Comparison of ENCODE assay signal across 9 mouse cellular contexts in genomic region chr11:116093771-116094565, GRCm38 (mm10). TPM values are rescaled to one million over a fixed set of nuclear protein-coding genes. Genes with fewer than 3 reads are reported as not detected.
A peak's percentile ranks its signal among the peaks of the same experiment; 100 is the strongest.
DNase-seq lines count a peak whose midpoint lies in the region; ATAC-seq and TF ChIP-seq lines count a peak whose summit lies in the region.
"Had no signal": no experiment of that assay in that cellular context is flagged by ENCODE, and none has a peak within 500 bp of the region (broad histone marks: within the 10 kb centered on the region; RNA-seq: fewer than 3 reads in every experiment).

No protein-coding gene starts in this region.

- TF ChIP-seq EP300 in heart, postnatal 0 days (IDR thresholded peaks at IDR 0.05; ENCODE audit: low read depth) = no peak

- no peak overlapping the region for H3K4me3 ChIP-seq in left cerebral cortex, adult 2 months
- no peak overlapping the region for H3K4me3 ChIP-seq in brown adipose tissue, adult 24 weeks (ENCODE audit: insufficient read depth, low read depth, low read length)
- H3K4me3 ChIP-seq in heart, postnatal 0 days (ENCODE audit: low read depth, low read length) = no peak overlapping the region

- H3K4me2 ChIP-seq in heart, postnatal 0 days (ENCODE audit: low read depth, low read length) = no peak overlapping the region

- ATAC-seq in heart, postnatal 0 days (ENCODE audit: insufficient read depth, low read depth) = no peak; the same call in 1 of the 2 replicates
- peak; percentile 67 for ATAC-seq in megakaryocyte progenitor cell, adult 5-6 weeks (replicated peaks; ENCODE audit: poor library complexity)
- no peak for ATAC-seq in frontal cortex, adult (ENCODE audit: low TSS enrichment)

- no peaks in the 10 kb centered on the region for H3K9me3 ChIP-seq in heart, postnatal 0 days (replicated peaks; ENCODE audit: control insufficient read depth, low read length)

- no peaks in the 10 kb centered on the region for H3K27me3 ChIP-seq in heart, postnatal 0 days (ENCODE audit: control insufficient read depth, insufficient read depth, low read length)

- H3K4me1 ChIP-seq in brown adipose tissue, adult 24 weeks (ENCODE audit: control insufficient read depth, insufficient read depth, insufficient read length, low read length) = peaks cover 12% of the 10 kb centered on the region
- peaks cover 8% of the 10 kb centered on the region; the same call in 1 of the 2 replicates for H3K4me1 ChIP-seq in heart, postnatal 0 days (ENCODE audit: control insufficient read depth, insufficient read depth)

- intact Hi-C loops in left cerebral cortex, adult 2 months (cut with DNase I) = no loop called here

- H3K9ac ChIP-seq in heart, postnatal 0 days (replicated peaks; ENCODE audit: low read depth, low read length) = no peak overlapping the region

- no peak for DNase-seq in left cerebral cortex, adult 2 months (ENCODE audit: extremely low spot score in 1 of 2, low spot score in 2 of 2)
- DNase-seq in left cerebral cortex, adult 11 months (ENCODE audit: low spot score) = no peak
- DNase-seq in heart, postnatal 0 days (ENCODE audit: low spot score) = no peak
- DNase-seq in frontal cortex, postnatal 25 days (ENCODE audit: low spot score in 2 of 2) = no peak
- DNase-seq: cerebellum, adult 11 months; left cerebral cortex, postnatal 4 days had no signal

- H3K27ac ChIP-seq in left cerebral cortex, adult 2 months = peak overlapping the region; percentile 73
- H3K27ac ChIP-seq in brown adipose tissue, adult 24 weeks (replicated peaks; ENCODE audit: low read depth, low read length) = peak overlapping the region; percentile 84
- peak overlapping the region; percentile 74 for H3K27ac ChIP-seq in heart, postnatal 0 days (ENCODE audit: low read depth)

- H3K36me3 ChIP-seq in heart, postnatal 0 days (replicated peaks; ENCODE audit: control insufficient read depth, insufficient read depth, low read length) = no peaks in the 10 kb centered on the region

- no peak for TF ChIP-seq CTCF in left cerebral cortex, adult 2 months (IDR thresholded peaks at IDR 0.05)
- no peak for TF ChIP-seq CTCF in heart, postnatal 0 days (IDR thresholded peaks at IDR 0.05; ENCODE audit: low read depth)

- 31% methylated on average over 16 of the region's 16 CpGs for WGBS in heart, postnatal 0 days

RNA-seq across cellular contexts. Expression of gene Wbp2, which starts 7.2 kb away (rescaled TPM):
- 100 to 1,000 TPM; 387 to 414 TPM for total RNA-seq in left cerebral cortex, adult 2 months (2021)
- polyA plus RNA-seq in brown adipose tissue, adult 24 weeks (2012; ENCODE audit: insufficient read depth, insufficient read length, missing spikeins) = 73.7 and 124 TPM in 2 replicates
- total RNA-seq in heart, postnatal 0 days (2014; rRNA removed; ENCODE audit: low replicate concordance) = 113 and 120 TPM in 2 replicates
- polyA plus RNA-seq in heart, postnatal 0 days (2015; fragmentation: Nextera tagmentation; extraction: Ambion mirVana) = 106 and 117 TPM in 2 replicates
- total RNA-seq in megakaryocyte progenitor cell, adult 5-6 weeks (2015) = 42.4 and 56.5 TPM in 2 replicates
- total RNA-seq in megakaryocyte progenitor cell, adult 5-6 weeks (2017) = 15.6 and 22.8 TPM in 2 replicates

RNA-seq across cellular contexts. Expression of gene Unc13d, which starts 16.2 kb away (rescaled TPM):
- total RNA-seq in left cerebral cortex, adult 2 months (2021) = 1 to 10 TPM; 1.5 to 2.0 TPM
- polyA plus RNA-seq in brown adipose tissue, adult 24 weeks (2012; ENCODE audit: insufficient read depth, insufficient read length, missing spikeins) = not detected in 2 replicates
- 0.27 and 2.7 TPM in 2 replicates for total RNA-seq in heart, postnatal 0 days (2014; rRNA removed; ENCODE audit: low replicate concordance)
- 0.42 and 0.47 TPM in 2 replicates for polyA plus RNA-seq in heart, postnatal 0 days (2015; fragmentation: Nextera tagmentation; extraction: Ambion mirVana)
- total RNA-seq in megakaryocyte progenitor cell, adult 5-6 weeks (2015) = 13.6 and 15.8 TPM in 2 replicates
- 15.5 and 26.1 TPM in 2 replicates for total RNA-seq in megakaryocyte progenitor cell, adult 5-6 weeks (2017)

RNA-seq across cellular contexts. Expression of gene Trim47, which starts 33.0 kb away (rescaled TPM):
- total RNA-seq in left cerebral cortex, adult 2 months (2021) = 1 to 10 TPM; 5.2 to 8.0 TPM
- 4.6 and 8.3 TPM in 2 replicates for polyA plus RNA-seq in brown adipose tissue, adult 24 weeks (2012; ENCODE audit: insufficient read depth, insufficient read length, missing spikeins)
- total RNA-seq in heart, postnatal 0 days (2014; rRNA removed; ENCODE audit: low replicate concordance) = 89.0 and 104 TPM in 2 replicates
- 42.8 and 43.9 TPM in 2 replicates for polyA plus RNA-seq in heart, postnatal 0 days (2015; fragmentation: Nextera tagmentation; extraction: Ambion mirVana)
- 0.59 and 1.9 TPM in 2 replicates for total RNA-seq in megakaryocyte progenitor cell, adult 5-6 weeks (2015)
- total RNA-seq in megakaryocyte progenitor cell, adult 5-6 weeks (2017) = 1.0 and 1.3 TPM in 2 replicates

RNA-seq across cellular contexts. Expression of gene Trim65, which starts 37.0 kb away (rescaled TPM):
- total RNA-seq in left cerebral cortex, adult 2 months (2021) = 1 to 10 TPM; 7.6 to 9.1 TPM
- 5.9 and 8.3 TPM in 2 replicates for polyA plus RNA-seq in brown adipose tissue, adult 24 weeks (2012; ENCODE audit: insufficient read depth, insufficient read length, missing spikeins)
- 5.9 and 15.0 TPM in 2 replicates for total RNA-seq in heart, postnatal 0 days (2014; rRNA removed; ENCODE audit: low replicate concordance)
- 2.7 TPM in 2 replicates for polyA plus RNA-seq in heart, postnatal 0 days (2015; fragmentation: Nextera tagmentation; extraction: Ambion mirVana)
- total RNA-seq in megakaryocyte progenitor cell, adult 5-6 weeks (2015) = 13.8 and 16.2 TPM in 2 replicates
- 6.2 and 7.7 TPM in 2 replicates for total RNA-seq in megakaryocyte progenitor cell, adult 5-6 weeks (2017)

RNA-seq across cellular contexts. Expression of gene Mrpl38, which starts 44.7 kb away (rescaled TPM):
- 10 to 100 TPM; 59.4 to 66.8 TPM for total RNA-seq in left cerebral cortex, adult 2 months (2021)
- 99.5 and 121 TPM in 2 replicates for polyA plus RNA-seq in brown adipose tissue, adult 24 weeks (2012; ENCODE audit: insufficient read depth, insufficient read length, missing spikeins)
- 114 and 153 TPM in 2 replicates for total RNA-seq in heart, postnatal 0 days (2014; rRNA removed; ENCODE audit: low replicate concordance)
- 79.1 and 80.8 TPM in 2 replicates for polyA plus RNA-seq in heart, postnatal 0 days (2015; fragmentation: Nextera tagmentation; extraction: Ambion mirVana)
- 38.2 and 47.0 TPM in 2 replicates for total RNA-seq in megakaryocyte progenitor cell, adult 5-6 weeks (2015)
- total RNA-seq in megakaryocyte progenitor cell, adult 5-6 weeks (2017) = 24.0 and 24.9 TPM in 2 replicates

Comparison
In these comparisons a context has a peak if more than half of its experiments do, and no peak if none do; other contexts are left out.
1. RNA of gene Trim47, which starts 33.0 kb away (total RNA-seq): 89.0 to 104 TPM in heart, postnatal 0 days; 5.2 to 8.0 TPM in left cerebral cortex, adult 2 months and 0.59 to 1.9 TPM in megakaryocyte progenitor cell, adult 5-6 weeks; every median in the first group is over 10 times any median in the second.
2. Peak in every context shown above with its lines, with median percentiles within 50 percentile points of each other: H3K27ac ChIP-seq.